Mouse (Mus musculus) bone marrow macrophage, adult 2 months (primary cell): ENCODE measurements around the gene Slc8a1.

Experiments used
- CTCF ChIP-seq: IDR thresholded peaks from 2 replicates; pipeline ENCODE4 v1.5.1; 2012; ENCODE audit warnings: low read depth, mild to moderate bottlenecking, low read length, moderate library complexity
- POLR2A ChIP-seq: IDR thresholded peaks from 2 replicates; pipeline ENCODE4 v1.6.1; 2012; ENCODE audit warnings: mild to moderate bottlenecking, low read depth, low read length, borderline replicate concordance

- TF ChIP-seq POLR2A = no peak
- no peak for TF ChIP-seq CTCF
These were observed 369.1 kb downstream of the Slc8a1 start for GRCm38 (mm10) chr17:81369036-81369435.
